Mouse (Mus musculus): ENCODE measurements around the gene Ttf1.

Ttf1 gene

DNA sequence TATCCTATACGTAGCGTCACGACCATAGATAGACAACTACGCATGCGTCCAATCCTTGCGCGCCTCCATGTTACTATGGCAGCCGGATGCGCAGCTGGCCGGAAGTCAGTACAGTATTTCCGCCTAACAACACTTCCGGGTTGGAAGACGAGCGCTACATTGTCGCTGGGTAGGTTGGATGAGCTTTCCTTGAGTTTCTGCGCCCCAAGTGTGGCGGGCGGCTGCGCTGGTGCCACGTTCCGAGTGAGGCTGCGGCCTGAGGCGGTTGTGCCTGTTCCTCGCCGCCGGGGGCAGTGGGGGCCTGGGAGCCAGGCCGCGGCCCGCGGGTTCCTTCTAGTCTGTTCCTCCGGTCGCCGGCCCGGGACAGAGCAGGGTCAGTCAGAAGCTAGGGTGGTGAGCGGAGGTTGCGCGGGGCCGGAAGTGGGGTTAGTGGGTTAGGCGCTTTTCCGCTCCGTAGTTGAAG lies at the start of gene Ttf1:
TSS of gene Ttf1 (plus strand) at position 128 of the 463 bp plus-strand sequence.
- peak; percentile 92 for DNase-seq (ENCODE audit: extremely low read depth, low read depth)

DNA sequence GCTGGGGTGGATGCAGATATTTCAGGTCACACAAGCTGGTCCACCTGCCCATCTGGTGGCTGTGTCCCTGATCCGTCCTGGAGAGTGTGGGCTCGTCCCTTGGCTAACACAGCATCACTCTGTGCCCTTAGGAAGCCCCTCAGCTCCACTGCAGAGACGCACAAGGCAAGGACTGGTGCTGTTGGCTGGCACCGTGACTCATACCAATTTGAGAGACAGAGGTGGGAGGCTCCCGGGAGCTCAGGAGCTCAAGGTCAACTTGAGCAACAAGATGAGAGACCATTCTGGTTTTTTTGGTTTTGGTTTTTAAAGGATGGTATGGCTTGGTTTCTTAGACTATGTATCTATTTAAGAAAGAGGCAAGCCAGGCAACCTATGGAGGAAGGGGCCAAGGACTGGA lies 47.5 kb upstream of the Ttf1 start:
- no peak for DNase-seq (ENCODE audit: extremely low read depth, low read depth)

DNA sequence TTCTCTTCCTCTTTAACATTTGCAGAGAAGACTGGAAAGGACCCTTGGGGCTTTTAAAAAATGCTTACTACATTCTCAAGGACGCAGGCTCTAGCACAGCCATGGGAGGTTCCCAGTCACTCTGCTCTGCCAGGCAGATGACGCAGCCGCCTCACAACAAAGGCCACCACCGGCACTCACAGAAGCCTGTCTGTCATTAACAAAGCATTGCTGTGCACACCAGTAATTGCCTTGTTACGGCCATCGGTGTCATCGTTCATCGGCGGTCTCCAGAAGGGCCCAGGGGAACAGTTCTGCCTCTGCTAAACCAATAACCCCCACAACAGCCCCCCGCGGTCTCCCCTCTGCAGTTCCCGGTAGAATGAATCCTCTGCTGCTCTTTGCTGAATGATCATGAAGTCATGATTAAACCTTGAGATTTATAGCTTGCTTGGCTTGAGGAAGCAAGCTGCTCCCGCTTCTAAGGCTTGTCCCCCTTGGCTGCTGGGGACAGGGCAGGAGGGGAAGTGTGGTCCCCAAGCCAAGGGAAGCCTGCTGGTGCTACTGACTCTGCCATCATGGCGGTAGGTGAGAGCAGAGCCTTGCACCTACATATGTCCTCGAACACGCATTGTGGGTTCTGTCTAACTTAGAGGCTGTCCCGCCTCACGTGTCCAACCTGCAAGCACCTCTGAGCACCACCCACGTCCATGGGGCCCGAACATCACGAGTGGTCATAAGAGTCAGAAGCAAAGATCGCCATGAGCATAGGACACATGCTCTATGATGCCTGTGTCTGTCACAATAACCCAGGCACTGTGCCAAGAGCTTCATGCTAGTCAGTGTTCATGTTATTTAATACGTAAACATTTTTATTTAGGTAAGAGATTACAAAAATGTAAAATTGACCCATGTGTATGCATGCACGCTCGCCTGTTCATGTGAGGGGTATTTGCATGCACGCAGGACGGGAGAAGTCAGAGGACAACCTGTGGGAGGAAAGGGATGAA lies 43.2 kb upstream of the Ttf1 start:
- DNase-seq (ENCODE audit: extremely low read depth, low read depth): no peak

DNA sequence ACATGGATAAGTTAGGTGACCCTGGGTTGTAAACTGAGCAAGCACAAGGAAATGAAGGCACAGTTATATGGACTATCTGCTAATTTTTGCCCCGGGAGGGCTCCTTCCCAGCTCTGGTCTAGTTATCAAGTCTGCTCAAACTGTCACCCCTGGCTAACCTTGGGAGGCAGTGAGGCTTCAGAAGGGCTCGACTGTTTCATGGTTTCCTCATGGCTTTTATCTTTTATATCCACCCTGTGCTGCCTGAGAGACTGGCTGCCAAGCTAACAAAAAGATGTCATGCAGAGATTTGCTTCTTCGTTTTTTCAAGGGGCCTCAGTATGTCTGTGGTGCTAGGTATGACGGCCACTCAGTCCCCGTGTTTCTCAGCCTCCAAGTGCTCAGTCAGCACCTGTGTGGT lies 41.4 kb upstream of the Ttf1 start:
- DNase-seq (ENCODE audit: extremely low read depth, low read depth): peak; percentile 15

DNA sequence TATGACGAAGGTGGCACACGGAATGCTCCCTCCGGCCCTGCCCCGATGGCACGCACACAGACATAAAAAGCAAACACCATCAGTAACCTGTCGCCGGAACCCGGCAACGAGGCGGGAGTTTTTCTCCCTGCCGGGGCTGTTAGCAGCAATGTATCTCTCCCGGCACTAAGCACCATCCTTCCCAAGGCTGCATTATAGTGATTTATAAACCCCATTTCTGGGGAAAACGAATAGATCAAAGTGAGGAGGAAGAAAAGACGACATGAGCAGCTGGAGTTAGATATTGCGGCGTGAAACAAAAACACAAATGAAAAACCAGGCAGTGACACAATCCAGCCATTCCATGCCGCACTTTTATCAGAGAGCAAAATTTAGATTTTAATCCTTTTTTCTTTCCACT lies 39.0 kb upstream of the Ttf1 start:
- no peak for DNase-seq (ENCODE audit: extremely low read depth, low read depth)

GRCm38 (mm10) chr2:29023001-29023400 lies 37.1 kb upstream of the Ttf1 start:
- no peak for DNase-seq (ENCODE audit: extremely low read depth, low read depth)

GRCm38 (mm10) chr2:29025284-29025683 lies 34.8 kb upstream of the Ttf1 start:
- DNase-seq (ENCODE audit: extremely low read depth, low read depth): no peak

DNA sequence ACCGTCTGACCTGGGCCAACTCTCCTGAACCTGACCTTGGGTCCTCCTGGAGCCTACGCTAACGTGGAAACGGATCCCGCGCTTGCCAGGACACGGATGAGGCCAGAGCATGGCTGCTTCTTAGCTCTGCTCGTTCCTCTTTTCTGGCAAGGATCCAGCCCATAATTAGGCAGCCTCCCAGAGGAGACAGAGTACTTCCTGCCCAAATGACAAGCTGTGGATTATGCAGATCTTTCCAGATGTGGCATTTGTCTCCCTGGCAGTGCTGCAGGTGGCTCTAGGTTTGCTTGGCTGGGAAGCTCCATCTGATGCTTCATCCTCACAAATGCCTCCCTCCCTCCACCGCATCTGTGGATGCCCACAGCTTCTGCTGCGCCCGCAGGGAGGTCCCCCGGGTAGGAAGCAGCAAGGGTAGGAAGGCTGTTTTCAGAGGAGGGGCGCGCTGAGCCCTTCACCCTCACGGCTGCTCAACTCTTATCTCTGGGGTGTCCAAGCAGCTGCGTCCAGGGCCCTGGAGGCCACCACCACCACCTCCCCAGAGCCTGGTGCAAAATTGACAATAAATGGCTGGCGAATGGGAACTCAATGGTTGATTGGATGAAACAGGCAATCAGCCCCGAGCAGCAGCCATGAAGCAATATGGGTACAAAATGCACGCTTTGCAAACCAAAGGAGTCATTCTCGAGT lies 29.9 kb upstream of the Ttf1 start:
- DNase-seq (ENCODE audit: extremely low read depth, low read depth): no peak

DNA sequence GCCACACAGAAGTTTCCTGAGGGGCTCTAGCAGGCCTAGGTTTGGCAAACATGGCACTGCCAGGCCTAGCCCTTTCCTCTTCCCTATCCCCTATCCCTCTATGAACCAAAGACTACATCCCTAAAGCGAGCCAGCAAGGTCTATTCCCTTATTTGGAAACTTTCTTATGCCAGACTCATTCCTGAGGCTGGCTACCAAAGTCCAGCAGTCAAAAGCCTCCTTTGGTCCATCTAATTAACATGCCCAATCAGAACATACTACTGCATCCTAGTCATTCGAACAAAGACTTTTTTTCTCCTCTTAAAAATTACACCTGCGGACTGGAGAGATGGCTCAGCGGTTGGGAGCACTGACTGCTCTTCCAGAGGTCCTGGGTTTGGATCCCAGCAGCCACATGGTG lies 28.1 kb upstream of the Ttf1 start:
- DNase-seq (ENCODE audit: extremely low read depth, low read depth): no peak

- DNase-seq (ENCODE audit: extremely low read depth, low read depth): no peak
Measured at GRCm38 (mm10) chr2:29034542-29035475, 25.3 kb upstream of the Ttf1 start.

GRCm38 (mm10) chr2:29035698-29036097 lies 24.4 kb upstream of the Ttf1 start:
- no peak for DNase-seq (ENCODE audit: extremely low read depth, low read depth)

DNA sequence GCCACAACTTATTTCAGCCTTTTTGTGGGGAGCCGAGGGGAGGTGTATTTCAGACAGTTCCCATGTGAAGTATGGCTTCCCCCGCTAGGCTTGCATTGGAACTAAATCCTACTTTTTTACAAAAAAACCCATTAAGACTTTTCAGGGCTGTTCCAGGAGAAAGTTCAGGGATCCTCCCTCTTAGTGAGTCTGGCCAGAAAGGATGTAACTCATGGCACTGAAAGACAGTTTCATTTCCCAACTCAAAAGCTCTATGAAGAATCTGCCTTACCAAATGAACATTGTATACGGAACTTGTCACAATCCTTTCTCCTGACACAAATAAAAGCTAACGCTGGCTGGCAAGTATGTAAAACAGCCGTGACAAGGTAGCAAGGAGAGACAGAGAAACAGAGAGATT lies 20.3 kb upstream of the Ttf1 start:
- no peak for DNase-seq (ENCODE audit: extremely low read depth, low read depth)

DNA sequence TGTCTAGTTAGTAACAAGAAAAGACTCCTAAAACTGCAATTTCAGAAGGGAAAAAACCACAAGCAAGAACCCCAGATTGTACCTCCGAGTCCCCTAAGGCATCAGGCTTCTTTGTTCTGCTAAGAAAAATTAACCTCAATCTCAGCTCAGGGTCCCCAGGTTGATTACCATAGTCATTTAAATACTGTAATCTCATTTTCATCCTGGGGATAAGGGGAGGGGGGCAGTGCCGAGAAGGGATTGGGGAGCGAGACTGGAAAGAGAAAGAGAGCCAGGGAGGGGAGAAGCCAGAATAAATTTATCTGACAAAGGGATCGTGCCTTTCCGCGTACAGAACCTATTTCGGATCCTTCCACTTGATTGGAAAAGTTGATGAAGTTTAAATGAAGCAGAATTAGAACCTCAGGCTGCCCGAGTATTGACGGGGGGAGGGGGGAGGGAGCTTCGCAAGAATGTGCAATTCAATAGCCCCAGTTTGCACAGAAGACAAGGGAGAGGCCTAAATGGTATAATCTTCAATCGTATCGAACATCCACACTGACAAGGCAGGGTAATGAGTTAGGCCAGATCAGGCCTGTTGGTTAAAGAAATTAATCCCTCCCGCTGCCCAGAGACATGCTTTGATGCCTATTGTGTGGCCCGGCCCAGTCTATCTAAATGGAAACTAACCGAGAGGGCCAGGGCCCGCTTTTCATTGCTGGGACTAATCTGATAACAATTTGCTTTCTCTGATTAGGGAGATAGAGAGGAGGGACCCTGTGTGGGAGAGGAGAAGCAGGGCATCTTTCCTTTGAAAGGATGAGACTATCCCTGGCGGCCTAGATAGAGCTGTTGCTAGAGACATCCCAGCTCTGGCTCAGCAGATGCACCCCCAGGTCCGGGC lies 19.2 kb upstream of the Ttf1 start:
- DNase-seq (ENCODE audit: extremely low read depth, low read depth): no peak

GRCm38 (mm10) chr2:29041477-29041768 lies 18.6 kb upstream of the Ttf1 start:
- DNase-seq (ENCODE audit: extremely low read depth, low read depth): no peak

DNA sequence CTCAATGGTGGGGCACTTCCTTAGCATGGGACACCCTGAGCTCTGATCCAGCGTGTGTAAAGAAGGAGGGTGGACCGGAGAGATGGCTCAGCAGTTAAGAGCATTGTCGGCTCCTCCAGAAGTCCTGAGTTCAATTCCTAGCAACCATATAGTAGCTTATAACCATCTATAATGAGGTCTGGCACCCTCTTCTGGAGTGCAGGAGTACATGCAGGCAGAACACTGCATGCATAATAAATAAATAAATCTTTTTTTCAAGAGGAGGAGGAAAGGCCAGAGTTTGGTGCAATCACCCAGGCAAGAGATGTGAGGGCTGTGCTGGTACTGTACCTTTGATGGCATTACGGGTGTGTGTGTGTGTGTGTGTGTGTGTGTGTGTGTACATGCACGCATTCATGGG lies 17.9 kb upstream of the Ttf1 start:
- no peak for DNase-seq (ENCODE audit: extremely low read depth, low read depth)

GRCm38 (mm10) chr2:29046151-29046550 lies 13.9 kb upstream of the Ttf1 start:
- DNase-seq (ENCODE audit: extremely low read depth, low read depth): no peak

DNA sequence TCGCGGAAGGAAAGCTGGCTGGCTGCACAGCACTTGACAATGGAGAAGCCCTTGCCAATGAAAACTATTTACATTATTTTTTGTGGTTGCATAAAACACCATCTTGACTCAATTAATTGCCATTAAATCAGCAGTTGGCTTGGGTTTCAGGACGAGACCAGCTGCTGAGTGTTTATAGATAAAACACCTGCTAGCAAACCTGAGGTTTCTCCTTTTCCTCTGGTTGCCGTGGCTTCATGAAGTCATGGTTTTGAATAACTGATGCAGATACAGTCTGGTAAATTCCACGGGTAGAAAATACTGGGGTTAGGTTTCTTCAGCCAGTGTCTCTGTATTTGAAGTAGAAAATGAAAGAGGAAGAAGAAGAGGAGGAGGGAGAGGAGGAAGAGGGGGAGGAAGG lies 8.1 kb upstream of the Ttf1 start:
- DNase-seq (ENCODE audit: extremely low read depth, low read depth): no peak

- DNase-seq (ENCODE audit: extremely low read depth, low read depth): peak; percentile 65
Measured at GRCm38 (mm10) chr2:29052943-29053454, 7.1 kb upstream of the Ttf1 start.

DNA sequence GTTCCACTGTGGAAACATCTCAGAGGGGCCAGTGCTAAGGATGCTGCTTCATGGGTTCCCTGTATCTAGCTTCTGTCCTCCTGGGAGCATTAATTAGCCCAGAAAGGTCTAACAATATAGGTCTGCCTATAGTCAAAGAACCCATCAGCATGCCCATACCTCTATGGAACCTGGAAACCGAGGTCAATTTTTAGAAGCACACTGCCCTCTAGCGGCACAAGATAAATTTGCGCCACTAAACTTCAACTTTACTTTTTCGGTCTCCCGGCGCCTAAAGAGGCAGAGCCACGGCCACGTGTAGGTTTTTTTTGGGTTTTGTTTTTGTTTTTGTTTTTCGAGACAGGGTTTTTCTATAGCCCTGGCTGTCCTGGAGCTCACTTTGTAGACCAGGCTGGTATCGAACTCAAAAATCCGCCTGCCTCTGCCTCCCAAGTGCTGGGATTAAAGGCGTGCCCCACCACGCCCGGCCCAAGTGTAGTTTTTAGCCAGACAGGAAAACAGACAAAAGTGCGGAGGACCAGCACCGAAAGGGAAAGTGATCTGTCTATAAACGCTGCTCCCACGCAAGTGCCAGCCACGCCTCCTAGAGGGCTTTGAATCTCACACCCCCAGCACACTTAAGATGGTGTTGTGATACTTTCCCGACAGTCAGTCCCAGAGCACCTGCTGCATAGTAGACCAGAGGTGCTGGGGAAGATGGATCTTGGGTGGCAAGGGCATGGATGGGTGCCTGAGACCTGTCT lies 6.1 kb upstream of the Ttf1 start:
- DNase-seq (ENCODE audit: extremely low read depth, low read depth): peak; percentile 67

DNA sequence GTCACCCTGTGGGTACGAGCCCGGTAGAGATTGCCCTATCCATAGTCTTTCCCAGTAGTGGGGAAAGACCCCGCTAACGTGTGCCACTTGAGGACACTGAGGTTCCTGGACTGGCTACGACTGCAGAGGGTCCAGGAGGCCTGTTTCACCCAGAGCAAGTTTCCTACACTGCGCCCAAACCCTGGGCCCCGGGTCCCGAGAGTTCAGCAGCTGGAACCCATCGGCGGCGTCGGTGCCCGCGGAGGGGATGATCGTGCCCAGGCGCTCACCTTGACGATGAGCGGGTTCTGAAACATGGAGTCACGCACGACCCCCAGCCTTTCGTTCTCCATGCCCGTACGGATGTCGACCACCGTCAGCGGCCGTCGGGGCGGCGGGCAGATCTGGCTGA lies 5.5 kb upstream of the Ttf1 start:
- DNase-seq (ENCODE audit: extremely low read depth, low read depth): no peak
